Mouse (Mus musculus) kidney, postnatal 4 days (tissue): ENCODE measurements around the gene Olfr186.
"Not testable (repeated sequence)": the region's sequence is repeated elsewhere in the genome, so short reads cannot be mapped to it uniquely, and the experiment has no call there.

ENCODE experiments used
- DNase-seq, 2 experiments: peaks; one replicate each; pipeline ENCODE4 v3.0.0; 2021; ENCODE audit warnings: mixed read lengths in 2 of 2

Gene Olfr186

DNA sequence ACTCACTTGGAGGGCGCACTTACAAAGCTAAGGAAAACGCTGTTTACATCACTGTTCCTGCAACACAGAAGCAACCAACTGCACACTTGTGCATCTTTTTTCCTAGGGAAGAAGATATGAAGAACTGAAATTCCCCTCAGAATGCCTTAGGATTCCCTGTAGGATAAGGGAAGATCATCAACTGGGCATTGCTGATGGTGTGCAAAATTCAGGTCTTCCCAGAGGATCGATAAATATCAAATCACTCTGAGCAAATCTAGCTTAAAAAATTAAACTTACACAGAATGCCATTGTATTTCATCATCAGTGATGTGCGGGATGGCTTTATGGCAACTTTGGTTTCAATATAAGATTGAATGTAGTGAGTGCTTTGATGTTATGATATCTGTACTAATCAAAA lies at the start of gene Olfr186:
TSS of gene Olfr186 (minus strand) at position 101 of the 400 bp plus-strand sequence.
- no peak for DNase-seq

GRCm38 (mm10) chr16:59077905-59078304 lies 47.8 kb upstream of the Olfr186 start, which contains the start of gene Olfr190:
Gene Olfr190 (minus strand): TSS chr16:59078005.
- DNase-seq, result no peak

DNA sequence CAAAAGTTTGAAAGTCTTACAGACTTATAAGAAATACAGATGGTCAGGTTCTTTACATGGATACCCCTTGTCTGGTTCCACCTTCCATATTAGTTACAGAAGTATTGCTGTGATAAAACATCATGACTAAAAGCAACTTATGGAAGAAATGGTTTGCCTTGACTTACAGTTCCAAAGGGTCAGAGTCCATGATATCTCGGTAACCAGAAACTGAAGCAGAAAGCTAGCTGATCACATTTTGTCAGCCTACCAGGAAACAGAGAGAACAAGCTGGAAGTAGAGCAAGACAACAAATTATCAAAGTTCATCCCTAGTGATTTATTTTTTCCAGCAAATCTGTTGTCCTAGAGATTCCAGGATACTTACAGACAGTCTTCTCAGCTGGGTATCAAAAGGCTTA lies 43.4 kb upstream of the Olfr186 start:
- DNase-seq, result no peak

GRCm38 (mm10) chr16:59071755-59072154 lies 41.7 kb upstream of the Olfr186 start:
- DNase-seq, result no peak

DNA sequence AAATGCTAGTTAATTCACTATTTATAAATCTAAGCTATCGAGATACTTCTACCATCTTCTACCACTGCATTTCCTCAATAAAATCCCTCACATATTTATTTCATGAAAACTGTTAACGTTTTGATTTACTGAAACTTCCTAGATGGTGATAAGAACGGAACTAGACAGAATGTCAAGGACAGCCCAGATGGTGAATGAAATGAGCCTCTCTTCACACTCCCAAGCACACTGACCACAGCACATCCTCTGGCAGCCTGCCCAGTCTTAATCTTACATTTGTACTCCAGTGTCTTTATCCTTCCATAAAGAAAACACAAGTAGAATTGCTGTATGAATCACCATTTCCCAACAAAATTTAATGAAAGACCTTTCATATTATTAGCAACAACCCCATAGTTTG lies 32.3 kb upstream of the Olfr186 start:
- DNase-seq, result not testable (repeated sequence)

DNA sequence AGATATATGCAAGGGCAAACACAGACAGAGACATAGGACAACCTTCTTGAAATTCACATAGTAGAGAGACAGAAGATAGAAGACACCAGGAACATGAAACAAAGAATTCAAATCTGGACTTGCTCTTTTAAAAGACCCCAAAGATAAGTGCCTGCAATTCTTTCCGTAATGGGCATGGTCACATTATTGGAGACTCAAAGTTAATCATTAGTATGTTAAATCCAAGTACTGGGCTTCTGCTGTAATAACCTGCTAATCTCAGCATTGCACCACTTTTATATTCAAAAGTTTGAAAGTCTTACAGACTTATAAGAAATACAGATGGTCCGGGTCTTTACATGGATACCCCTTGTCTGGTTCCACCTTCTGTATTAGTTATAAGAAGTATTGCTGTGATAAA lies 19.2 kb upstream of the Olfr186 start:
- DNase-seq, result not testable (repeated sequence)

- DNase-seq, result no peak
Measured at GRCm38 (mm10) chr16:59048860-59049259, 18.8 kb upstream of the Olfr186 start.

DNA sequence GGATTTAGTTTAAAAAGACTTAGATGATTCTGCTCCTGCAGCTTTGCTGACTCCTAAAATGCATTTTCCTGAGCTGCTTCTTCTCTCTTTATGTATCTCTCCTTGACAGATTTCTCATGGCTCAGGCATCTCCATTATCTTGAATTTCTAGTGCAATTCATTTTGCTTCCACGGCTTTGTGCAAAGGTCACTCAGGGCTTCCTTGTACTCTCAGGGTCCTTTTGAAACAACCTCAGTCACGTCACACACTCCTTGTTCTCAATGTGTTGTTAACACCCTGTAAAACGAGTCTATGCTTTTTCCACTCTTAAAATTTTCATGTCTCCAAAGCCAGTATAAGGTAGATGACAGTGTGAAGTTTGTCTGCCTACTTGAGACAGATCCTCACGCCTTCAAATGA lies 17.5 kb upstream of the Olfr186 start:
- DNase-seq, result no peak

DNA sequence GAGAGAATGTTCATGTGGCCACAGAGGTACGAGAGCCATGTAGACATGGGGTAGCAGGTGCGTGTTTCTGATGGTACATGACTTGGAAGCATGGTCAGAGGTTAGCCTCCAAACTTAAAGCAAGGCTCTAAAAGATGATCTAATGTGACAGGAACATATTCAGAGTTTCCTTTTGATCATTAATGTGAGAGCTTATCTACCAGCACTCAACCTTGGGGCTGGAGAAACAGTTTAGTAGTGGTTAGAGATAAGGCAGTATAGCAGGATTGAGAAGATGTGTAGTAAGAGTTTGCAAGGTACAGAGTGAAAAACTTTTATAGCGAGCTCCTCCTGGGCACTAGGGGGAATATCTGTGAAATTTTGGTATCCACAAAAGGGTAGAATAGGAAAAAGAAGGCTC lies 15.7 kb upstream of the Olfr186 start:
- no peak for DNase-seq

- no peak for DNase-seq
Measured at GRCm38 (mm10) chr16:59039710-59040109, 9.6 kb upstream of the Olfr186 start, which contains the start of gene Olfr187. Gene Olfr187 (minus strand): TSS chr16:59039767.

GRCm38 (mm10) chr16:59013357-59014018 lies 16.6 kb downstream of the Olfr186 start:
- no peak for DNase-seq

DNA sequence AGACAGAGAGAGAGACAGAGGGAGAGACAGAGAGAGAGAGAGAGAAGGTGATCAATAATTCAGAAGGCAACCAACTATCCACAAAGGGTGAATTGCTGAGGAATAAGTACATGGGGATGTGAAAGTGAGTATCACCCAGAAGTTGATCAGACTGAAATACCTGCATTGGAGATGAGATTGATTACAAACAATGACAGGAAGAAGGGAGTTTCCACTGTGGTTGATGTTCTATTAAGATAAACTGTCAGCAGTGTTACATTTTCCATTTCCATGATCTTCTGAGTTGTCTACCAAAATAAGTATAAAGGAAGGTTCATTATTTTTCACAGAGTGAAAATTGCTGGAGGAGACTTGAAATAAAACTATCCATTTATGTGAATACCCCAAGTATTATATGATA lies 22.9 kb downstream of the Olfr186 start:
- no peak for DNase-seq

DNA sequence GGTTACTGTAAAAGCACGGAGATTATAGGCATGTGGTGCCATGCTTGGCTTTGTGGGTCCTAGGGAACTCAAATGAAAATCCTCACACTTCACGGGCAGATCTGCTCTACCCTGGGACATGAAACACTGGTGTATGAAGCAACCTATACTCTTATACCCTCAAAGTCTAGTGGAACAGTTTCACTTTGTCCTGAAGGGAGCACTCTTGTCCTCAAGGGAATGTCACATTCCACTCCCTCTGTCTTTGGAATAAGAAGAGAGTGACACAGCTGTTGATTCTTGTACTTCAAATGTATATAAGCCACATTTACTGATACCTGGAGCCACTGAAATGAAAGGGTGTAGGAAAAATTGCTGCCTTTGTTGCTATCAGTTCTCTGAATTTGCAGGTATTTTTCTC lies 35.0 kb downstream of the Olfr186 start, which contains the start of gene Olfr183:
TSS of gene Olfr183 (plus strand) at position 301 of the 400 bp plus-strand sequence.
- DNase-seq, result no peak
